Mouse (Mus musculus) c-Kit-negative CD71-positive TER-119-positive erythroid progenitor cells, embryonic 14.5 days (primary cell): ENCODE data around the gene Tnni3.
"Not testable (repeated sequence)": the region's sequence is repeated elsewhere in the genome, so short reads cannot be mapped to it uniquely, and the experiment has no call there.

Experiments used
- DNase-seq: peaks from one replicate; pipeline ENCODE4 v3.0.0-alpha.2; 2013; ENCODE audit warnings: low read depth, low spot score

Tnni3 gene

DNA sequence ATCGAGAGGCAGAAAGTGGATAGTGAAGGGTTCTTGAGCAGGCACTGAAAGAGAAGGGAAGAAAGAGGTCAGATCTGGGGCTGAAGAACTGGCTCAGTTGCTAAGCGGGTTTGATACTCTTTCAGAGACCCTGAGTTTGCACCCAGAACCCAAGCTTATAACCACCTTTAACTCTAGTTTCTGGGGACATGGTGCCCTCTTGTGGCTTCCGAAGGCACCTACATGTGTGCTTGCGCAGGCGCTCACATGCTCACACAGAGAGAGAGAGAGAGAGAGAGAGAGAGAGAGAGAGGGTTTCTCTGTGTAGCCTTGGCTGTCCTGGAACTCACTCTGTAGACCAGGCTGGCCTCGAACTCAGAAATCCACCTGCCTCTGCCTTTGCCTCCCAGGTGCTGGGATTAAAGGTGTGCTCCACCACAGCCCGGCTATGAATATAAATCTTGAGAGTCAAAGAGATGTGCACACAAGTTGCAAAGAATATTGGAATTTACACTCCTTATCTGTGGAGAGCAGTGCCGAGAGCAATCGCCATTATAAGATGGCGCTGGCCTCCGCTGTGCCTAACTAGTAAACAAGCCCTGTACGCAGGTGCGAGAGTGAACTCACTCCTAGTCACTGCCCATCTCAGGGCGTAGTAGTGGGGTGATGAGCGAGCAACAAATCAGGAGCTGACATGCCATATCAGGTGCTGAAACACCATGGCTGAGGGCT is at the start of gene Tnni3:
TSS of gene Tnni3 (minus strand) at position 18 of the 711 bp plus-strand sequence.
- DNase-seq: not testable (repeated sequence)

DNA sequence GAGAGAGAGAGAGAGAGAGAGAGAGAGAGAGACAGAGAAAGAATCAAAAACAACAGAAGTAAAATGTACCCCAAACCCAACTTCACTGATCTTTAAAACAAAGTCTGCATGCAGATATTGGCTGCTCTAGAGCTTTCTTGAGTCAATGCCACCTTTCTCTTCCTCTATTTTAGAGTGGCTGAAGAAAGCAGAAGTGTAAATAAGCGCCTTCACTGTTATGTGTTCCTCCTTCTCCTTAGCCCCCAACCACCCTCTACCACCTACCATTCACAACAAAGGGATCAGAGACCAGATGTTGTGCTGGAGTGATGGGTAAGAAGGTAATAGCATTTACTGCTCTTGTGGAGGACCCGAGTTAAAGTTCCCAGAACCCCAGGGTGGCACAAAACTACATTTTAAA is 48.3 kb upstream of the Tnni3 start:
- DNase-seq: not testable (repeated sequence)

DNA sequence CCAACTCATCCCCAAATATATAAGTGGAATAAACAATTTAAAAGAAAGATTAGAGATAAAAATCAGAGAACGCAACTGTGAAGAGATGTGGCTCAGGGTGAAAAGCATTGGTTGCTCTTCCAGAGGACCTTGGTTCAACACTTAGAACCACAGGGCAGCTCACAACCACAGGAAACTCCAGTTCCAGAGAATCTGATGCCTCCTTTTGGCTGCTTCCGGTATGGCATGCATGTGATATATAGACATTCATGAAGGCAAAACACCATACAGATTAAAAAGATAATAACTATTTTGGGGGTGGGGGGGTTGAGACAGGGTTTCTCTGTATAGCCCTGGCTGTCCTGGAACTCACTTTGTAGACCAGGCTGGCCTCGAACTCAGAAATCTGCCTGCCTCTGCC is 38.6 kb upstream of the Tnni3 start:
- DNase-seq: no peak

DNA sequence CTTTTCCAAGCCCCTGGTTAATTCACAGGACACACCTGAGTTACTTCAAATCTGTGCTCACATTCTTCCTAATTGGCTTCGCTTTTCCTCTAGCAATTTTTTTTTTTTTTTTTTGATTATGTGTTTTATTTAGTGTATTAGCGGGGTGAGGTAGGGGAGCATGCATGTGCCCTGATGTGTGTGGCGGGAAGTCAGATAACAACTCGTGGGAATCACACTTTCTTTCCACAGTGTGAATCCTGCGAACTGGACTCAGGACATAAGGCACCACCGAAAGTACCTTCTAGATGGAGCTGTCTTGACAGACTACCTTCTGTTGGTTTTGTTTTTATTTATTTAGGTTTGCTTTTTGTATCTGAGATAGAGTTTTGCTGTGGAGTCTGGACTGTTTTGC is 33.1 kb upstream of the Tnni3 start:
- no peak for DNase-seq

DNA sequence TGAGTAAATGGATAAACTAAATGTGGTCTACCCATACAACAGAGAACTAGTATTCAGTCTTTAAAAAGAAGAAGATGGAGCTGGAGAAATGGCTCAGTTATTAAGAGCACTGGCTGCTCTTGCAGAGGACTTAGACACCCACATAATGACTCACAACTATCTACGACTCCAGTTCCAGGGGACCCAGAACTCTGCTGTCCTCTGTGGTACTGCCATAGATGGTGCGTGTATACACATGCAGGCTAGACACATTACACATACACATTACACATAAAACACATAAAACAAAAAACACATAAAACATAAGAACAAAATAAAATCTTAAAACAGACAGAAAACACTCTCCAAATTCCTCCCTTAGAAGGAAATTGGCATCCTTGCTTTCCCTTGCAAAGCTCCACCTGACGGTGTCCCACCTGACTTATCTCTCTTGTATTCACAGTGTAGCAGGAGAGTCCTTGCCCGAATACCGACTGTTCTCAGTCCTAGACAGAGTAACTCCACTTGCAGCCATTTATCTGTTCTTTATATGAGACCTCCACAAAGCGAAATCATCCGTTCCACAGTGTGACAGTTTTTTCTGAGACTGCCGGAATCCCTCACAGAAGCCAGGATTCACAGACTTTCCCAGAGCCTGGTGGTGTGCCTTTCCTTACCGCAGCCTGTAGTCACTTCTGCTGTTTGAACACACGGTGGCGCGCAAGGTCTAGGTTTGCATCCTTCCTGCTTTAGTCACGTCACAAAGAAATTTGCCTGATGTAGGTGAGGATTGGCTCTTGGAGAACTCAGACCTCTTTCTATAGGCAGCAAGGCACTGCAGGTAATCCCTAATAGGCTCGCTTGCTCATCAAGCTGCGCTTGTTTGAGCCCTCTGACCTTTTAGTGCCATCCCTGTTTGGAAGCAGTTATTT is 32.5 kb upstream of the Tnni3 start:
- DNase-seq: peak; percentile 61

DNA sequence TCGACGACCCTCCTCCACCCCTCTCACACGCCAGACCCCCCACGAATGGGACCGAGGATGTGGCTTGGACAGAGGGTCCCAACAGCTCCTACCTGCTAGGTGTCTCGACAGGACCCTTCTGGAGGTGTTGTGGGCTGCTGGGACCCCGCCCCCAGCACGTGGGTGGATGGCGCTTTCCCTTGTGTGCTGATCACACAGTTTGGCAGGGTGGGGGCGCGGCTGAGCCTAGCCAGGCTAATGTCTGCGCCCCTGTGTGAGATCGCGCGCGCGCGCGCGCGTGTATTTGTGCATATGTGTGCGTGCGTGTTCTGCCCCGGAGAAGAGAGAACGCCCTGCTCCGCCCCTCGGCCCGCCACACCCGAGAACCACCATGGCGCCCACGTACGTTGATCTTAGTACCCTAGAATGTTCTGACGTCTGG is 23.2 kb upstream of the Tnni3 start, which contains the start of gene Syt5:
TSS of gene Syt5 (minus strand) at position 321 of the 421 bp plus-strand sequence.
- no peak for DNase-seq

DNA sequence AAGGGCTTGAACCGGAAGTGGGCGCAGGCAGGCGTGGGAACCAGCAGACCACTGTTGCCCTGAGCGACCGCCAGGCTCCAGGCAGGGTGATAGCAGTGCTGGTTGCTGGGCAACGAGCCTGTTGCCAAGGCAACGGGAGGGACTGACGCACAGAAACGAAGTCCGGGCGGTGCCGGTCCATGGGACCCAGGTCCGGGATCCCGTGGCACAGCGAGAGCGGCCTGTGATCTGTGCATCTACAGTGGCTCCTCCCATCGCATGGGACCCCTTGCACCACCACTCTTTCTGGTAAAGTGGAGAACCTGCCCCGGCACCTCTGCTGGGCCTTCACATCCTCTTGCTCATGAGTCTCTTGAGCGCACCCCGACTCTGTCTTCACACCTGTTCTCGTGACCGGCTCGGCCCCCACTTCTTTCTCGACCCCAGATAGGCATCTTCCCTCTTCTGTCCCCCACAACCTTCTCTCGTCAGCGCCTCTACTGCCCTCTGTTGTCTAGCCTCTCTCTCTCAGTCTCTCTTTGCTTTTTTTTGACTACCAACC is 22.6 kb upstream of the Tnni3 start:
- no peak for DNase-seq

DNA sequence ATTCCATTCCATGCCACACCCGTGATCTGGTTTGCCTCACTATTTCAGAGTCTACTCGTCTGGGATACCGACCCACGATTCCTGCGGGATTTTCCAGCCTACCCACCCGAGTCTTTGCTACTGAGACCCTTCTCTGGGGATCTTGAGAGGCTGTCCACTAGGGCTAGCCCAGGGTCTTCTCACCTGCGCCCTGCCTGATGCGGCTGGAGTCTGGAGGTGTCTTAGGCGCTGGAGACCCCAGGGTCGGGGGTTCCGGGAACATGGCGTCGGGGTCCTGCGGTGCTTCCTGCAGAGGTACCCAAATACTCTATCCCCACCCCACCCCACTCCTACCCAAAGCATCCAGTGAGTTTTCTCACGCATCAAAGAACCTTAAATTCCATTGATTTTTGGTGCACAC is 22.0 kb upstream of the Tnni3 start:
- DNase-seq: no peak

DNA sequence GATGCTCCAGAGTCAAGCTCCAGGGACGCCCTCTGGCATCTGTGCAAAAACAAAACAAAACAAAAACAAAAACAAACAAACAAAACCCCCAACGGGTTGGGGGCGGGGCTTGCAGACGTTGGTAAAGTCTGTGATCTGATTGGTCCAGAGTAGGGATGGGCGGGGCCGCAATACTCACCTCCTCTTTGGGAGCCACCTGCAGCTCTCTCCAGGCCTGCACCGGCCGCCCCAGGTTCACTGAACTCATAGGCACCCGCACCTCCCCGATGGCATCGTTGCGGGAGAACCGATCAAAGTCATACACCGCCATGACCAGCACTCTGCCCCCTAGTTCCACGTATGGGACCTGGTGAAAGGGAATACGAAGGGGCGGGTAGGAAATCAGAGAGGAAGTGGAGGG is 18.0 kb upstream of the Tnni3 start:
- no peak for DNase-seq

DNA sequence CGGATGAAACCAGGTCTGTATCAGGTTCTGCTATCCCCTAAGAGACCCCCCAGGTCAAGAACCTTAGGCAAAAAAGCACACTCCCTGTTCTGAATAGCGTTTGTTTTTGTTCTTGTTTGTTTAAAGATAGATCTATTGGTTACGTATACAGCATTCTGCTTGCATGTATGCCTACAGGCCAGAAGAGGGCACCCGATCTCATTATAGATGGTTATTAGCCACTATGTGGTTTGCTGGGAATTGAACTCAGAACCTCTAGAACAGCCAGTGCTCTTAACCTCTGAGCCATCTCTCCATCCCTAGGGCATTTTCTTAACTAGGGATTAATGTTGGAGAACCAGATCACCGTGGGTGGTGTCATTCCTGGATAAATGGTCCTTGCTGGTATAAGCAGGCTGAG is 17.3 kb upstream of the Tnni3 start:
- DNase-seq: no peak

DNA sequence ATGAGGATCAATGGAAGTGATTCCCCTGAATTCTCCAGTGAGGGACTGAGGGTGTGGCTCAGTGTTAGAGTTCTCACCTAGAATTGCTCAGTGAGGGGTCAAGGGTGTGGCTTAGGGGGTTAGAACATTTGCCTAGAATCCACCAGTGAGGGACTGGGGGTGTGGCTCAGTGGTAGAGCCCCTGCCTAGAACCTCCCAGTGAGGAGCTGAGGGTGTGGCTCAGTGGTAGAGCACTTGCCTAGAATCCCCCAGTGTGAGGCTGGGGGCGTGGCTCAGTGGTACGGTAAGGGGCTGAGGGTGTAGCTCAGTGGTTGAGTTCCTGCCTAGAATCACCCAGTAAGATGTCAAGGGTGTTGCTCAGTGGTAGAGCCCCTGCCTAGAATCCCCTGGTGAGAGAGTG is 15.0 kb upstream of the Tnni3 start:
- no peak for DNase-seq

DNA sequence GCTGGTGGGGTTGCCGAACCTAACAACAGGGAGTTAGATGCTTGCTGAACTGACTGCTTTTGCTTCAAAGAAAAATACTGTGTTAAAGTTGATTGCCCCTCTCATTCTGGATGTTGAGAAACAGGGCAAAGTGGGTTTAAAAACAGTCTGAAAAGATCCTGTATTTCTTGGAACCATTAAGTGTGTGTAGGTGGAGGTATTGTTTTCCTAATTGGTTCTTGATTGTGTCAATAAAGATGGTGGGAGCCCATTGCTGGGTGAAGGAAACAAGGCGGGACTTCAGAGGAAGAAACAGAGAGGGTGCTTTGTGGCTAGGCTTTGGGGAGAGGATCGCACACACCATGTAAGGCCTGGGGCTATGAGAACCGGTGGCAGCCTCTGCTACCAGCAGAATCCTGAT is 13.2 kb upstream of the Tnni3 start:
- DNase-seq: no peak

DNA sequence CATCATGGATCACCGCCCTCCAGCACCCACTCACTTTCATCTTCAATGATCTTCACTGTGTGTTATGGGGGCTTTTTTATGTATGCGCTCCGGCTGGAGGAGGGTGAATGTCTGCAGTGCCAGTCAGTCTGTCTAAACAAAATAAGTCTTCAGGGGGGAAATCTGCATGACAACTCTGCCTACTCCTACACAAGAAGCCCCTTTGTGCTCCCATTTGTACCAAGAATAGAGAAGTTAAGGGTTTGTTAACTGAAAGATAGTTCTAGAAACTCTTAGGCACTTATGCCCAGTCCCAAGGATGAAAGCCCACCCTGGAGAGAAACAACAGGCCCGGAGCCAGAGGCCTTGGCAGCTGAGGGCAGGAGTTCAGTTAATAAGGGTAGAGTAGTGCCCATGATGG is 12.3 kb upstream of the Tnni3 start:
- DNase-seq: no peak

DNA sequence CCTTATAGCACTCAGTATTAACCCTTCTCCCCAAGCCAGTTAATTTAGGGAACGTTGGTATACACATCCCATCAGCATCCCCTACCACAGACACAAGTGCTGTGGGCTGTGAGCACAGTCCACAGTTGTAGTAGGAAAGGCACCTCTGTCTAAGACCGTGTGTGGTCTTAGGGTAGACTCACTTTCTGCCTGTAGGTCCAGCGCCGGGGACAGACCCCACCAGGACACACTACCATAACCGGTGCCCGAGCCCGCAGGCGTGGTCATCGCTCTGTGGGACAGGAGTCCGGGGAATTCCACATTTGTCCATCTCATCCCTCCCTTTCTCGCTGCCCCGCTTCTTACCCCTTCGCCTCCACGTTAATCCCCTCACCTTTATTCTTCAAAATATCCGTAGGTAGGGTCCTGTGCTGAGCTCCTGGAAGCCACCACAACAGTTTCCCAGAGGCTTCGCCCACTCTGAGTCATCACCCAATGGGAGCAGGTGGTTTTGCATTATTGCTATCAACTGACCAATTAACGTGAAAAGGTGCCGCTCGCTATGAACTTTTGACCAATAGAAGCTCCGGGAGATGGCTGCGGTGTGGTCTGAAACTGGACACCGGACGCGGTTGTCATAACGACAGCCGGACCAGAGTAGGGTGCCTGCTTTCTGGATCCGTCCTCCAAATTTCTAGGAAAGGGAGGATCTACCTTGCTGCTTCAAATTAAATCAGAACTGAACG is 8.1 kb upstream of the Tnni3 start, which contains the start of gene Dnaaf3:
TSS of gene Dnaaf3 (minus strand) at position 449 of the 725 bp plus-strand sequence.
- DNase-seq: no peak

DNA sequence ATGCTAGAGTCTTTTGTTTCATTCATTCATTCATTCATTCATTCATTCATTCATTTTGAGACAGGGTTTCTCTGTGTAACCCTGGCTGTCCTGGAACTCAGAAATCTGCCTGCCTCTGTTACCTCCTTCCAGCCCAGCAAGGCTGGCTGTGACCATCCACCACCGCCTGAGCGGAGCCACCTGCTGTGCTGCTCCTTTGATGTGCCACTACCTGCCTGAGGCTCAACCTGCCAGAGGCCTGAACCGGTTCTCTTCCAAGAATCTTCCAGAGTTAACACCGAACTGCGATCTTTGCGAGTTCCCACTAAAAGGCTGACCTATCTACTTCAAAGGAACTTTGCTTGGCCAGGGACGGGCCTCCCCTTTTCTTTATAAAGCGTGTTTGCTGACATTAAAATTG is 6.1 kb upstream of the Tnni3 start:
- not testable (repeated sequence) for DNase-seq

DNA sequence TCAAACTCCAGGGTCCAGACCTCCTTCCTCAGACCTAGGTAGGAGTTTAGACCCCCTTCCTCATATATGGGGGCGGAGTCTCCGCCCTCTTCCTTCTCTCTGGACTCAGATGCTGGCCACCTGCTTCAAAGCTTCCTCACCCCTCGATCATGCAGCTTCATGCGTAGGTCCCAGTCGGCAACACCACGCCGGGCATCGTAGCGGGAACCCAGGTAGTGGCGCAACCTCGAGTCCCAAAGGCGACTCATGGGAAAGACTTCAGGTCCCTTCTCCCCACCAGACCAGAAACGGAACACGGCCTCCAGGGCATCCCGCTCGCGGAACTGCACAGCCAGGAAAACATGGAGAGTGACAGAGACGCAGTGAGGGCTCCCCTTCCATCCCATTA is 3.3 kb upstream of the Tnni3 start:
- DNase-seq: no peak

DNA sequence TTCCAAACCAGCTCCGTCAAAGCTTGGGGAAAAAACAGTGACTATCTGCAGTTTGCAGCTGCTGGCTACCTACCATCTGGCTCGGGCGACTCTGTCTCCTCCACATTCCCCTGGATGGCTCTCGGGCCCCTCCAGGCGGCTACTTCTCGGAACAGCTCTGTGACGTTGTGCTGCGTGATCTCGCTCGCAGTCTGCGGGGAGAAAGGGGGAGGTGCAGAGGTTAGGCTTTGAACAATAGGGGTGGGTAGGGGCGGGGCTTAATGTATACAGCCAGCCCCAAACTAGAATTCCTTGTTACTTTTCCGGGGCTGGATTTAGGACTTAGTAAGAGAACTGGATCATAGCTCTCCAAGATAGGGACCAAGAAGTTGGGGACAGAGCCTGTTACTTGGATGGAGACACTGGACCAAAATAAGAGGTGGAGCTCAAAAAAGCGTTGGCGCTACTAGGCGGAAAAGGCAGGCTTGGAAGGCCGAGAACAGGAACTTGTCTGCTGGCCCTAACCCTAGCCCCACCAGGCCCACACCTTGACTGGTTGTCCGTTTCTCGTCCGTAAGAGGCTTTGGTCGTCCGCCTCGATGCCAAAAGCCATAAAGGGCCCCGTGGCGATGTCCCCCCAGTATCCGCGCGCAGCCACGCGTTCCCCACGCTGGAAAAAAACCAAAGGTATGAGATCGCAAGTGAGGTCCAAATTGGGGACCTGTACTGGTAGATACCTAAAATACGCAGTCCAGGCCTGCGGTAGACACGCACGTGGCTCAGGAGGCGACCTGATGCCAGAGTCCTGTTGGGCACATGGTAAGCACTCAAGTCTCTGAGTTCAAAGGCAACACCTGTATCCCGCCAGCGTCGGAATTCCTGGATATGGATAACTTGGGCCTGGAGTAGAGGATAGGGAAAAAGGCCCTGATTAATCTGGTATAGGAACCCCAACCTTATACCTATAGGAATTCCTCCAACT is 2.6 kb upstream of the Tnni3 start:
- DNase-seq: no peak

DNA sequence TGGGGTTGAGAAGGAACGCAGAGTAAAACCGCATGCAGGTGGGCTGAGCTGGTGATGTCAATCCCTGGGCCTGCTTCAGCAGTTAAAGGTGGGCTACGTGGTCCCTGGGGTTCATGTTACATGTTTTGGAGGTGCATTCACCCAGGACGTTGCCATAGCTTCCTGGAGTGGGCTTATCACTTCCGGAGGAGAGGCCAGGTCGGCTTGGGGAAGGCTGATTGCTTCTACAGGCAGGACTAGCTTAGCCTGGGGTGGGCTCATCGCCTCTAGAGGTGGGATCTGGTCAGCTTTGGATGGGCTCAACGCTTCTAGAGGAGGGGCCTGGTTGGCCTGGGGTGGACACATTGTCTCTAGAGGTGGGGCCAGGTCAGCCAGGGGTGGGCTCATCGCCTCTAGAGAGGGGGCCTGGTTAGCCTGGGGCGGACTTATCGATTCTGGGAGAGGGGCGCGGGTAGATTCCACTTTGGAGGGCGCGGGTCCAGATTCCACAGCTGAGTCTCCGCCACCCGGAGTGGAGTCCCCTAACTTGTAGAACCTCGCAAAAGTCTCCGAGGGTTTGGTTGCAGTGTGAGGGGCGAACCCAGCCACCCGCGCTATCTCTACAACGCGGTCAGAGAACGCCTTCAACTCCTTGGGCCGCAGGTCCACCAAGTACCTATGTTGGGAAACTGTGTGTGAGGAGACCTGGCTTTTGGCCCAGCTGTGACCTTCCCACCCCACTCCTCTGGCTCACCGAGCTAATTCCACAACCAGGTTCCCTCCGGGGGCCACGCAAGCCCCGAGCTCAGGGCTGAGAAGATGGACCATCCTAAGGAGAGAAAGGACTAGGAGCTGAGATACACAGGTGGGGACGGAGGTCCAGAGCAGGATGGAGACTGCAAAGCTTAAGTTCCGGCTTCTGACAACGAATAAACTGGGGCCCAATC is 561 bp downstream of the Tnni3 start:
- DNase-seq: no peak

DNA sequence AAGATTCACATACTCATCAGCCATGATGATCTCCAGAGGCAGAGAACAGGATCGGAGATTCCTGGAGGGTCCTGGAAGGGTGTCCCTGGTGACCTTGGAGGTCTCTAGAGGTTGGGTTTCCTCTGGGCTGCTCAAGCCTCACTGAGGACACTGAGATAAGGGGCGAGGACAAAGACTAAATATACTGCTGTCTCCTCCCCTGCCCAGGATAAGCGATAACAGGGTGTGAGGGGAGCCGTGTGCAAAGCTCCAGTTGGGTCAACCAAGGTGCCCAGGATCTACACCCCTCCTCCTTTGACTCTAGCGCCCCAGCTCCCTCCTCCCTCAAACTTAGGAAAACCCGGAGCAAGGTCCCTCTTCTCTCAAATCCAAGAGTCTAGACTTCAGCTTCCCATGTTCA is 1.7 kb downstream of the Tnni3 start:
- DNase-seq: no peak
